Mouse (Mus musculus) embryonic facial prominence, embryonic 14.5 days (tissue): ENCODE data around the gene Olfr91. TPM values are rescaled to one million over a fixed set of nuclear protein-coding genes. Genes with fewer than 3 reads are reported as not detected.
"Not testable (repeated sequence)": the region's sequence is repeated elsewhere in the genome, so short reads cannot be mapped to it uniquely, and the experiment has no call there.

Experiments used
- ATAC-seq: fragments of 200-750 bp; cut with Nextera tagmentation; 2 replicates; pipeline ENCODE4 v1.8.0; 2017; ENCODE audit warnings: low read depth, moderate number of reproducible peaks, moderate TSS enrichment
- DNase-seq: peaks from one replicate; pipeline ENCODE4 v3.0.0-alpha.2; 2015; ENCODE audit warnings: low spot score
- H3K27ac ChIP-seq: fragments of 300-500 bp; sonication (generic); replicated peaks from 2 replicates; pipeline ENCODE4 v1.5.1; 2014; ENCODE audit warnings: low read depth, mild to moderate bottlenecking, low read length, moderate library complexity
- H3K27me3 ChIP-seq: fragments of 300-500 bp; sonication (generic); replicated peaks from 2 replicates; pipeline ENCODE4 v1.6.1; 2014; ENCODE audit warnings: low read length; ENCODE audit not compliant: control insufficient read depth, insufficient read depth
- H3K36me3 ChIP-seq: fragments of 300-500 bp; sonication (generic); 2 replicates; pipeline ENCODE4 v1.6.1; 2014; ENCODE audit warnings: low read length, mixed read lengths; ENCODE audit not compliant: control insufficient read depth, insufficient read depth
- H3K4me1 ChIP-seq: fragments of 300-500 bp; sonication (generic); 2 replicates; pipeline ENCODE4 v1.6.1; 2014; ENCODE audit warnings: antibody characterized with exemption, low read length; ENCODE audit not compliant: control insufficient read depth, insufficient read depth
- H3K4me2 ChIP-seq: fragments of 300-500 bp; sonication (generic); 2 replicates; pipeline ENCODE4 v1.6.1; 2014; ENCODE audit warnings: low read depth, mild to moderate bottlenecking, low read length, moderate library complexity, mixed read lengths
- H3K4me3 ChIP-seq: fragments of 300-500 bp; sonication (generic); 2 replicates; pipeline ENCODE4 v1.5.1; 2014; ENCODE audit warnings: low read depth, mild to moderate bottlenecking, low read length
- H3K9ac ChIP-seq: fragments of 300-500 bp; sonication (generic); 2 replicates; pipeline ENCODE4 v1.6.1; 2014; ENCODE audit warnings: low read depth, mild to moderate bottlenecking, low read length, moderate library complexity, mixed read lengths
- H3K9me3 ChIP-seq: fragments of 300-500 bp; sonication (generic); 2 replicates; pipeline ENCODE4 v1.6.1; 2016; ENCODE audit warnings: low read length; ENCODE audit not compliant: control insufficient read depth
- WGBS: fragments of 180-500 bp; shearing (Covaris S2); extraction: QIAGEN DNeasy Blood & Tissue Kit; methylation state at CpG from one replicate; pipeline ENCODE4 v1.1.7; 2014; 5-methylcytosine and 5-hydroxymethylcytosine counted together
- polyA plus RNA-seq: library from polyadenylated mRNA; unstranded; fragments of >200 nt; fragmentation: Nextera tagmentation; extraction: Ambion mirVana; gene quantifications from 2 replicates; pipeline ENCODE4 v1.2.1, GENCODE M21; 2014

Olfr91 gene
- polyA plus RNA-seq: 0.04 TPM in 1 of 2 replicates, not detected in the other

DNA sequence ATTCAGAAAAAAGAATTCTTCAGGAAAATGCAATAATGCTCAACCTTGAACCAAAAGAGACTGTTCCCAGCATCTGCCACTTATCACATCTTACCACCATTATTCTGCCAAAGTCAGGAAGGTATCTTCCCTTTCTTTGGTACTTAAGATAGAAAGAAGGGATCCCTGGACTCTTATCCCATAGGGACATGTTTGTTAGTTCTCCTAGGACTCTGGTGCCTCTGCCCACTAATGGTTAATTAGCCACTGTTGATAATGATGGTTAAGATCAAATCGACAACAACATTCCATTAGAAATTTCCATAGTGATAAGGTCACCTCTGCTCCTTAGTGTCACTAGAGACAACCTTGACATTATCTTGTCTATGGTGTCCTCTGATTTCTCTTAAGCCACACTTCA lies at the start of gene Olfr91:
Gene Olfr91, minus strand, starts transcription at position 101 of the 400 bp plus-strand sequence.
- H3K4me2 ChIP-seq: no peak within 1 kb of the TSS
- H3K4me3 ChIP-seq: no peak within 1 kb of the TSS
- no peak for ATAC-seq
- no peaks in the 10 kb centered on the region for H3K9me3 ChIP-seq
- H3K36me3 ChIP-seq: no peaks in the 10 kb centered on the region
- H3K27ac ChIP-seq: no peak within 1 kb of the TSS
- no peak within 1 kb of the TSS for H3K9ac ChIP-seq
- no peaks in the 10 kb centered on the region for H3K4me1 ChIP-seq
- DNase-seq: no peak
- 78% methylated on average over 1 of the region's 1 CpGs for WGBS
- no peaks in the 10 kb centered on the region for H3K27me3 ChIP-seq

DNA sequence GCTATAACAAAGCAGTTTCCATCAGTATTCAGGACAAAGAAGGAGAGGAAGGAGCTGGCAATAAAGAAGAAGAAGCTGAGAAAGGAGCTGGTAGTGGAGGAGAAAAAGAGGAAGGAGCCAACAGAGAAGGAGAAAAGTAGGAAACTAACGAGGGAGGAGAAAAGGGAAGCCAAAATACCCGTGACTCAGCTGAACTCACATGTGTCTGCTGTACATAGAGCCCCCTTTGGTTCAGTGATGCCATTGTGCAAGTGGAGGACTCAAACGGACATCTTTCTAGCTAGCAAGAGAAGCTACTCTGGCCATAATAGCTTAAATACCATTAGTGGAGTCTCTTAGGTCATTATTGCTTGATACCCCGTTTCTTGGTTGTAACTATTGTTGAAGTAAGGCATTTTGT lies 33.3 kb upstream of the Olfr91 start:
- H3K4me3 ChIP-seq, DNase-seq, H3K27me3 ChIP-seq, H3K9me3 ChIP-seq, H3K27ac ChIP-seq, H3K36me3 ChIP-seq, ATAC-seq, H3K4me1 ChIP-seq, H3K4me2 ChIP-seq, H3K9ac ChIP-seq: not testable (repeated sequence)
- WGBS: 81% methylated on average over 4 of the region's 4 CpGs

DNA sequence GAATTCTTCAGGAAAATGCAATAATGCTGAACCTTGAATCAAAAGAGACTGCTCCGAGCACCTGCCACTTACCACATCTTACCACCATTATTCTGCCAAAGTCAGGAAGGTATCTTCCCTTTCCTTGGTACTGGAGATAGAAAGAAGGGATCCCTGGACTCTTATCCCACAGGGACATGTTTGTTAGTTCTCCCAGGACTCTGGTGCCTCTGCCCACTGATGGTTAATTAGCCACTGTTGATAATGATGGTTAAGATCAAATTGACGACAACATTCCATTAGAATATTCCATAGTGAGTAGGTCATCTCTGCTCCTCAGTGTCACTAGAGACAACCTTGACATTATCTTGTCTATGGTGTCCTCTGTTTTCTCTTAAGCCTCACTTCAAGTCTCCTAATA lies 21.9 kb upstream of the Olfr91 start, which contains the start of gene Olfr92:
Gene Olfr92, minus strand, starts transcription at position 101 of the 400 bp plus-strand sequence.
- no peak for DNase-seq
- H3K4me3 ChIP-seq: no peak within 1 kb of the TSS
- H3K27ac ChIP-seq: no peak within 1 kb of the TSS
- WGBS: 88% methylated on average over 2 of the region's 2 CpGs
- H3K9me3 ChIP-seq: no peaks in the 10 kb centered on the region
- no peaks in the 10 kb centered on the region for H3K36me3 ChIP-seq
- H3K4me1 ChIP-seq: no peaks in the 10 kb centered on the region
- no peak within 1 kb of the TSS for H3K4me2 ChIP-seq
- ATAC-seq: no peak
- no peaks in the 10 kb centered on the region for H3K27me3 ChIP-seq
- no peak within 1 kb of the TSS for H3K9ac ChIP-seq

DNA sequence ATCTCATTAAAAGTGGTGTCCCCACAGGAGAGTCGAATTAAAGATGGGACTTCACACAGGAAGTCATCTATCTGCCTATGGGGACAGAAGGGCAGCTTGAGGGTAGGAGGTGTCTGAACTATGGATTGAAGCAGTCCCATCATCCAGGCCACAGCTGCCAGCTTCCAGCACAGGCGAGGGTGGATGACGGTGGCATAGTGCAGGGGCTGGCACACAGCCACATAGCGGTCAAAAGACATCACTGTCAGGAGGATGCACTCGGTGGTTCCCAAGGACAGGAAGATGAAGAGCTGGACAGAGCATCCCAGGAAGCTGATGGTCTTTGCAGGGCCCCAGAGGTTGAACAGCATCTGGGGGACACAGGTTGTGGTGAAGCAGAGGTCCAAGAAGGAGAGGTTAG lies 4.8 kb downstream of the Olfr91 start:
- no peaks in the 10 kb centered on the region for H3K36me3 ChIP-seq
- 87% methylated on average over 5 of the region's 5 CpGs for WGBS
- no peaks in the 10 kb centered on the region for H3K27me3 ChIP-seq

DNA sequence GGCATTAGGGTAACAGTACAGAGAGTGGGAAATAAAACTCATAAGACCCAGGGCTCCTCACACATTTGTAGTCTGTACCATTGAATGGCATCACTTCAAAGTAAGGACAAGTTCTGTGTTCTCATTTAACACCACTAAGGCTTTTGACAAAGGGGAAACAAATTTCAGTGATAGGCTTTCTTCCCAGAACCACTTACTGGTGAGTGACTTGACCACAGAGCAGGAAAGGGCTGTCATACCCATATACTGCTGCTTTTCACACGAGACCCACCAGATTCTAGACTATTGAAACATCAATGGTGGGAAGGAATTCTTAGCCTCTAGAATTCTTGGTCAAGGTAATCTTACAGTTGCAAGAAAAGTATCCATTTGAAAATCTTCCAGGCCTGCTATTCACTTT lies 5.9 kb downstream of the Olfr91 start:
- Histone ChIP-seq H3K4me3 (no peak overlapping the region), H3K9ac (no peak overlapping the region), H3K36me3 (no peaks in the 10 kb centered on the region), H3K4me2 (no peak overlapping the region), H3K4me1 (no peaks in the 10 kb centered on the region), H3K27ac (no peak overlapping the region), H3K27me3 (no peaks in the 10 kb centered on the region), H3K9me3 (no peaks in the 10 kb centered on the region)
- DNase-seq (no peak), ATAC-seq (no peak)
- WGBS: 86% methylated on average over 1 of the region's 1 CpGs

More for the DNA sequence above, 4.8 kb downstream of the Olfr91 start:
- ATAC-seq (no peak), DNase-seq (no peak)
- Histone ChIP-seq H3K9me3 (no peaks in the 10 kb centered on the region), H3K9ac (no peak overlapping the region), H3K27ac (no peak overlapping the region), H3K4me3 (no peak overlapping the region), H3K4me1 (no peaks in the 10 kb centered on the region), H3K4me2 (no peak overlapping the region)

DNA sequence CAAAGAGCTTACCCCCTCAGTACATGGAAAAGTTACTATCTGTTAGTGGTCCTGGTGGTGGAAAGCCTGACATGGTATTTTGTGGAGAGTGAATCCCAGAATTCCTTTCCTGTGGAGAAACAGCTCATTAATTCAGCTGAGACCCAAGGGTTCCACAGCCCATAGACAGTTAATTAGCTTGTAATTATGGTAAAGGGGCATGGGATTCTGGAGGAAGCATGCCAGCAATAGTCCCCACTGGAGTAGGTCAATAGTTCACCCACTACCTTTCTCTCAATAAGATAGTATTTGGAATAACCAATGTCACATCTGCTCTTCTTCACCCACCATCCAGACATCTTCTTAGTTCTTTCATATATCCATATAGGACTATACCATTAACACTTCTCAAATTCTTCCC lies 9.7 kb downstream of the Olfr91 start, which contains the start of gene Olfr90:
Gene Olfr90, minus strand, starts transcription at position 101 of the 400 bp plus-strand sequence.
- no peak within 1 kb of the TSS for H3K9ac ChIP-seq
- ATAC-seq (no peak), DNase-seq (no peak)
- no peaks in the 10 kb centered on the region for H3K4me1 ChIP-seq
- no peak within 1 kb of the TSS for H3K4me2 ChIP-seq
- no peak within 1 kb of the TSS for H3K27ac ChIP-seq
- H3K4me3 ChIP-seq: no peak within 1 kb of the TSS
- no peaks in the 10 kb centered on the region for H3K9me3 ChIP-seq
- H3K27me3 ChIP-seq: no peaks in the 10 kb centered on the region
- H3K36me3 ChIP-seq: no peaks in the 10 kb centered on the region

DNA sequence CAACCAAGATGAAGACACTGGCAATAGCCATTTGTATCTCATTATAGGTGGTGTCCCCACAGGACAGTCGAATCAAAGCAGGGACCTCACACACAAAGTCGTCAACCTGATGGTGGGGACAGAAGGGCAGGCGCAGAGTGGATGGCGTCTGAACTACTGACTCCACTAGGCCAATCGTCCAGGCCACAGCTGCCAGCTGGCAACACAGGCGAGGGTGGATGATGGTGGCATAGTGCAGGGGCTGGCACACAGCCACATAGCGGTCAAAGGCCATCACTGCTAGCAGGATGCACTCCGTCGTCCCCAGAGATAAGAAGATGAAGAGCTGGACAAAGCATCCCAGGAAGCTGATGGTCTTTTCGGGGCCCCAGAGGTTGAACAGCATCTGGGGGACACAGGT lies 12.5 kb downstream of the Olfr91 start:
- ATAC-seq (no peak), DNase-seq (no peak)
- Histone ChIP-seq H3K9ac (no peak overlapping the region), H3K9me3 (no peaks in the 10 kb centered on the region), H3K27me3 (no peaks in the 10 kb centered on the region), H3K4me2 (no peak overlapping the region), H3K36me3 (no peaks in the 10 kb centered on the region), H3K4me3 (no peak overlapping the region), H3K27ac (no peak overlapping the region), H3K4me1 (no peaks in the 10 kb centered on the region)
- WGBS: 77% methylated on average over 10 of the region's 10 CpGs

DNA sequence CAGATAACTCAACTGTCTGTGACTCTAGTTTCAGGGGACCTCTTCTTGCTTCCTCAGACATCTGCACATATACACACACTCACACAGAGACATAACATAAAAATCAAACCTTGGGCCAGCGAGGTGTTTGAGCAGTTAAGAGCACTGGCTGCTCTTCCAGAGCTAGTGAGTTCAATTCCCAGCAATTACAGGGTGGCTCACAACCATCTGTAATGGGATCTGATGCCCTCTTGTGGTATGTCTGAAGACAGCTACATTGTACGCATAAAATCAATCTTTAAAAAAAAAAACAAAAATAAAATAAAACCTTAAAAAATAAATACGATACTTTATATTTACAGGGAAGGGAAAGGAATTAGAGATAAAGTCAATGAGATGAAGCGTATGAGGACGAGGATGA lies 13.4 kb downstream of the Olfr91 start:
- no peak overlapping the region for H3K27ac ChIP-seq
- DNase-seq: no peak
- no peaks in the 10 kb centered on the region for H3K27me3 ChIP-seq
- H3K9ac ChIP-seq: no peak overlapping the region
- H3K4me1 ChIP-seq: no peaks in the 10 kb centered on the region
- H3K4me3 ChIP-seq: no peak overlapping the region
- no peaks in the 10 kb centered on the region for H3K9me3 ChIP-seq
- ATAC-seq: no peak
- WGBS: 66% methylated on average over 5 of the region's 5 CpGs
- no peaks in the 10 kb centered on the region for H3K36me3 ChIP-seq
- no peak overlapping the region for H3K4me2 ChIP-seq

DNA sequence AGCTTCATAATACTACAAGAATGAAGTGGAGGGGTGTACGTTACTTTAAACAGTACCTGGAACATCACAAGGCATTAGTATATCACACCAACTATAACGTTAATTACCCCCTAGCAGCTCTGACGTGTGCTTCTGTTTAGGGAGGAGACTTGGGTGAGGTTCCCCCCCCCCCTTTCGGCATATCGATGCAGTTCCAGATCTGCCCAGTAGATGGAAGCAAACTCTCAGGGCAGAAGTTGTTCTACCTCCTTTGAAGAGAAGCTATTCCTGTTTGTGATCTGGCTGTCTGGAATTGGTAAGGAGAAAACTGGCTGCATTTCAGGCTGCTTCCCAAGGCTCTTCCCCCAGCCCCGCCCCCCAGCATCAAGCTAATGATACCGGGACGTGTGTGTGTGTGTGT lies 14.8 kb downstream of the Olfr91 start:
- Histone ChIP-seq H3K36me3 (no peaks in the 10 kb centered on the region), H3K4me2 (no peak overlapping the region), H3K27me3 (no peaks in the 10 kb centered on the region), H3K4me1 (0 out of 2 replicates have a peak, but pooled peaks cover under 1% of the 10 kb centered on the region), H3K9me3 (no peaks in the 10 kb centered on the region), H3K27ac (no peak overlapping the region), H3K9ac (no peak overlapping the region), H3K4me3 (no peak overlapping the region)
- WGBS: 10% methylated on average over 7 of the region's 8 CpGs
- DNase-seq (peak; percentile 88), ATAC-seq (peak; percentile 32; the same call in 1 of the 2 replicates)
